Mouse (Mus musculus): Measurements from ENCODE around the gene Btbd8.

Gene Btbd8

GRCm38 (mm10) chr5:107518602-107519001 lies 80.8 kb downstream of the Btbd8 start:
- DNase-seq (ENCODE audit: low spot score), result no peak

GRCm38 (mm10) chr5:107521386-107521785 lies 83.6 kb downstream of the Btbd8 start:
- no peak for DNase-seq (ENCODE audit: low spot score)

- DNase-seq (ENCODE audit: low spot score), result no peak
Measured at GRCm38 (mm10) chr5:107521897-107522296, 84.1 kb downstream of the Btbd8 start.

GRCm38 (mm10) chr5:107524281-107524680 lies 86.5 kb downstream of the Btbd8 start:
- no peak for DNase-seq (ENCODE audit: low spot score)

GRCm38 (mm10) chr5:107528856-107529255 lies 91.1 kb downstream of the Btbd8 start:
- DNase-seq (ENCODE audit: low spot score), result no peak

- no peak for DNase-seq (ENCODE audit: low spot score)
Measured at GRCm38 (mm10) chr5:107533590-107533989, 95.8 kb downstream of the Btbd8 start.

GRCm38 (mm10) chr5:107534581-107534980 lies 96.8 kb downstream of the Btbd8 start, which contains the start of gene 1700028K03Rik:
1700028K03Rik (plus strand) TSS chr5:107534709.
- DNase-seq (ENCODE audit: low spot score), result no peak

- DNase-seq (ENCODE audit: low spot score), result no peak
Measured at GRCm38 (mm10) chr5:107541696-107542095, 103.9 kb downstream of the Btbd8 start.

- DNase-seq (ENCODE audit: low spot score), result no peak
Measured at GRCm38 (mm10) chr5:107545927-107546326, 108.1 kb downstream of the Btbd8 start.

GRCm38 (mm10) chr5:107547955-107548354 lies 110.2 kb downstream of the Btbd8 start:
- DNase-seq (ENCODE audit: low spot score), result no peak

- no peak for DNase-seq (ENCODE audit: low spot score)
Measured at GRCm38 (mm10) chr5:107548444-107548843, 110.6 kb downstream of the Btbd8 start.

GRCm38 (mm10) chr5:107554336-107554735 lies 116.5 kb downstream of the Btbd8 start:
- DNase-seq (ENCODE audit: low spot score), result no peak

- DNase-seq (ENCODE audit: low spot score), result no peak
Measured at GRCm38 (mm10) chr5:107556969-107557368, 119.2 kb downstream of the Btbd8 start.

Measured in ovary, postnatal 14 days (tissue).